Mouse (Mus musculus) urinary bladder, adult 2 months (tissue): ENCODE measurements around the gene Nln. TPM values are rescaled to one million over a fixed set of nuclear protein-coding genes. Genes with fewer than 3 reads are reported as not detected.

Experiments used
- polyA plus RNA-seq: library from polyadenylated mRNA; depleted of rRNA; stranded (reverse); fragments of >200 nt; gene quantifications from 2 replicates; pipeline ENCODE4 v1.2.3, GENCODE M21; 2012; rRNA removed

The Nln gene
- polyA plus RNA-seq, 1 experiment, result 13.0 TPM

Other genes starting within 250 kb of the Nln start
- 30.7 and 38.8 TPM in 2 replicates for gene Erbin, start 189.1 kb downstream of the Nln start, polyA plus RNA-seq
- 2.7 and 3.0 TPM in 2 replicates for gene Sgtb, start 127 bp upstream of the Nln start, polyA plus RNA-seq
- gene Trappc13, start 68.9 kb upstream of the Nln start, polyA plus RNA-seq, result 24.3 and 25.0 TPM in 2 replicates
- gene Trim23, start 69.2 kb upstream of the Nln start, polyA plus RNA-seq, result 15.7 and 17.0 TPM in 2 replicates
- 1.9 and 2.2 TPM in 2 replicates for gene Cenpk, start 119.0 kb upstream of the Nln start, polyA plus RNA-seq
- gene Ppwd1, start 119.2 kb upstream of the Nln start, polyA plus RNA-seq, result 5.1 and 7.9 TPM in 2 replicates
- 10.0 and 10.4 TPM in 2 replicates for gene Adamts6, start 178.2 kb upstream of the Nln start, polyA plus RNA-seq